Mouse (Mus musculus) cortical plate, adult 2 months (tissue): ENCODE results near the gene Mapk10.

Experiments used
- CTCF ChIP-seq: fragments of 200-500 bp; IDR thresholded peaks from 2 replicates; pipeline ENCODE4 v1.5.1; 2011; ENCODE audit warnings: mild to moderate bottlenecking, control low read depth, low read length; ENCODE audit not compliant: insufficient read depth; ENCODE audit errors: extremely low read depth
- POLR2A ChIP-seq: fragments of 200-500 bp; IDR thresholded peaks from 2 replicates; pipeline ENCODE4 v1.6.1; 2011; ENCODE audit warnings: mild to moderate bottlenecking, low read length, control low read depth; ENCODE audit not compliant: insufficient read depth; ENCODE audit errors: extremely low read depth

DNA sequence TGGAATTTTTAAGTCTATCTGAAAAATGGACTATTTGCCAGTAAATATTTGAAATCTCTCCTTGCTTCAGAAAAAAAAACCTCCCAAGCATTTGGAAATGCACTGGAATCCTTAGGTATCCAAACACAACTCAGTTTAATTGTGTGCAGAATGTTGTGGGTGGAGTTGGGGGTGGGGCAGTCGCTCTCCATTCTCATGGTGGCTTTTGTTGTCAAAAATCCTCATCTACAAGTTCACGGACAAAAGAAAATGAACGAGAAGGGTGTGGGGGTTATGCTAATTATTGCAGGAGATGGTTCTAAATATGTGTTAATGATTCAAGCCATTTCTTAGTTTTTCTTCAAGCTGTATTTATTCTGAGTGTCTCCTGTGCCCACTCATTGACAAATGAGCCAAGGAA lies 49.6 kb downstream of the Mapk10 start:
- TF ChIP-seq POLR2A: no peak
- no peak for TF ChIP-seq CTCF
